Mouse (Mus musculus): ENCODE results near the gene Shank3.

- no peak for TF ChIP-seq CTCF (IDR thresholded peaks at IDR 0.05; ENCODE audit: extremely low read depth, insufficient read length, insufficient replicate concordance, low read depth, low read length)
- no peak for TF ChIP-seq POLR2A (IDR thresholded peaks at IDR 0.05; ENCODE audit: low read depth, low read length)
Observed at GRCm38 (mm10) chr15:89524611-89525415, 25.4 kb downstream of the Shank3 start.
